Mouse (Mus musculus) lung, postnatal 0 days (tissue): ENCODE measurements at regions not wholly inside any gene's neighbourhood (a gene's known extent, or its start where the extent isn't known, plus 50 kb on each side); places are given as distances from the start of the nearest gene placed in this dataset.

Source experiments
- ATAC-seq: fragments of 200-750 bp; cut with Nextera tagmentation; 2 replicates; pipeline ENCODE4 v1.8.0; 2017; ENCODE audit warnings: moderate library complexity
- DNase-seq: peaks from one replicate; pipeline ENCODE4 v3.0.0-alpha.2; 2016; ENCODE audit warnings: low spot score
- H3K27ac ChIP-seq: fragments of 300-500 bp; sonication (generic); 2 replicates; pipeline ENCODE4 v1.5.1; 2014; ENCODE audit warnings: antibody characterized with exemption, mild to moderate bottlenecking, low read length, mixed read lengths
- H3K27me3 ChIP-seq: fragments of 300-500 bp; sonication (generic); replicated peaks from 2 replicates; pipeline ENCODE4 v1.6.1; 2014; ENCODE audit warnings: low read length, mixed read lengths; ENCODE audit not compliant: insufficient read depth
- H3K36me3 ChIP-seq: fragments of 300-500 bp; sonication (generic); 2 replicates; pipeline ENCODE4 v1.6.1; 2014; ENCODE audit warnings: low read length, mixed read lengths; ENCODE audit not compliant: insufficient read depth
- H3K4me1 ChIP-seq: fragments of 300-500 bp; sonication (generic); 2 replicates; pipeline ENCODE4 v1.6.1; 2014; ENCODE audit warnings: antibody characterized with exemption, low read depth, low read length, mixed read lengths; ENCODE audit not compliant: insufficient read depth
- H3K4me2 ChIP-seq: fragments of 300-500 bp; sonication (generic); replicated peaks from 2 replicates; pipeline ENCODE4 v1.6.1; 2014; ENCODE audit warnings: low read depth, mild to moderate bottlenecking, low read length, moderate library complexity, mixed read lengths
- H3K4me3 ChIP-seq: fragments of 300-500 bp; sonication (generic); 2 replicates; pipeline ENCODE4 v1.5.1; 2014; ENCODE audit warnings: low read depth, low read length
- H3K9ac ChIP-seq: fragments of 300-500 bp; sonication (generic); replicated peaks from 2 replicates; pipeline ENCODE4 v1.6.1; 2014; ENCODE audit warnings: low read depth, mild to moderate bottlenecking
- H3K9me3 ChIP-seq: fragments of 300-500 bp; sonication (generic); 2 replicates; pipeline ENCODE4 v1.6.1; 2016; ENCODE audit warnings: low read length, mixed read lengths
- CTCF ChIP-seq: IDR thresholded peaks from 2 replicates; pipeline ENCODE4 v1.5.1; 2016; ENCODE audit warnings: antibody characterized with exemption, mild to moderate bottlenecking
- EP300 ChIP-seq: IDR thresholded peaks from 2 replicates; pipeline ENCODE4 v1.6.1; 2016; ENCODE audit warnings: antibody characterized with exemption, mild to moderate bottlenecking, control low read depth
- WGBS: fragments of 180-500 bp; shearing (Covaris S2); extraction: QIAGEN DNeasy Blood & Tissue Kit; methylation state at CpG from one replicate; pipeline ENCODE4 v1.1.7; 2014; 5-methylcytosine and 5-hydroxymethylcytosine counted together

DNA sequence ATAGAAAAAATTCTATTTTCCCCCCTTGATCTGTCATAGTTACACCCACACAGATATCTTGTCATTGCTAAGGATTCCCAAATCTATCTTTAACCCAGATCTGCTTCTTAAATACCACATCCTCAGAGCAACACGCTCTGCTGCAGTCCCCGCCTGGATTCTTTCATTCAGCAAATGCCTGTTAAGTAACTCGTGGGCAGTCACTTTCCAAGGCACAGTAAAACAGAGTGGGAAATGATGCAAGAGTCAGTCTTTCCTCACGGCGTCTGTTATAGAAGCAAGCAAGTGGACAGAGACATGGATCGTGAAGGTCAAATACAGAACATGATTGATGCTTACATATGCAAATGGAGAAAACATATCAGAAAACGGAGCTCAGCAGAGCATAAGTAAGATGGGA is 508.5 kb upstream of the Gm26657 start:
- Histone ChIP-seq H3K9ac (no peak overlapping the region), H3K4me3 (no peak overlapping the region), H3K27ac (no peak overlapping the region), H3K4me2 (no peak overlapping the region), H3K4me1 (no peaks in the 10 kb centered on the region), H3K9me3 (no peaks in the 10 kb centered on the region), H3K27me3 (no peaks in the 10 kb centered on the region), H3K36me3 (no peaks in the 10 kb centered on the region)
- TF ChIP-seq CTCF: no peak
- TF ChIP-seq EP300: no peak
- WGBS: 59% methylated on average over 7 of the region's 7 CpGs
- ATAC-seq (no peak; the same call in 1 of the 2 replicates), DNase-seq (peak; percentile 61)

DNA sequence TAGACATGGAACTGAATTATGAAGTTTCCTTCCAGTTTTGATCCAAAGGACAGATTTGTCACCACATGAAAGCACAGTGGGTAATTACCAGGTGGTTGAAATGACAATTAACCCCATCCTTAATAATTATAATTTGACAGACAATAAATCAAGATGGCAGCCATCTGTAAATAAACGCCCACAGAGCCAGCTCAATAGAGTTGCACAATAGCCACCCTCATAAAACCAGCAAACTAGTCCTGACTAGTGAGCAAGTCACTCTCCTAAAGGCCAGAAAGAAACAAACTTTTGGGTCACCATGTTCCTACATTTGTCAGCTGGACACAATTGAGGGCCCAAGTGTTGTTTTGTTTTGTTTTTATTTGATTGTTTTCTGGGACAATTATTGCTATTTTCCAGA is 509.4 kb upstream of the Gm26657 start:
- Histone ChIP-seq H3K4me1 (no peaks in the 10 kb centered on the region), H3K27ac (no peak overlapping the region), H3K4me2 (no peak overlapping the region), H3K9me3 (no peaks in the 10 kb centered on the region), H3K9ac (no peak overlapping the region), H3K4me3 (no peak overlapping the region), H3K27me3 (no peaks in the 10 kb centered on the region), H3K36me3 (no peaks in the 10 kb centered on the region)
- TF ChIP-seq EP300: no peak
- TF ChIP-seq CTCF: no peak
- DNase-seq (no peak), ATAC-seq (no peak)
- 91% methylated on average over 1 of the region's 1 CpGs for WGBS

DNA sequence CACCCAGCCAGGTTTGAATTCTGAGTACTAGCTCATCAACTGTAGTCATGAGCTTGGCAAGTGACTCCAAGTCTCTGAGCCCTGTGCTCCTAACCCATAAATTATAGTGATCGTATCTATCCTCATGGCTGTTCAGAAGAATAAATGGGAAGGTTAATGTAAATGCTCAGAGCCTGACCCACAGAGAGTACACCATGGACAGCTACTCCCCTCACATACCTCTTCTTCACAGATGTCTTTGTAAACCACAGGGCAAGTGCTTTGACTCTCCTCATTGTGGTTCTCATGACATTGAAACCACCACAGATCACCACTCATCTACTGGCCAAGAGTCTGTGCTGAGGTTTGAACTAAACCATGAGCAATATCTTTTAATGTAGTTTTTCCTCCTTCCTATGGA is 513.4 kb upstream of the Gm26657 start:
- H3K4me3 ChIP-seq: no peak overlapping the region
- no peak overlapping the region for H3K9ac ChIP-seq
- WGBS: 79% methylated on average over 1 of the region's 1 CpGs
- no peak for DNase-seq
- ATAC-seq: no peak
- no peak overlapping the region for H3K4me2 ChIP-seq
- no peaks in the 10 kb centered on the region for H3K9me3 ChIP-seq
- TF ChIP-seq EP300: no peak
- no peak for TF ChIP-seq CTCF
- no peaks in the 10 kb centered on the region for H3K27me3 ChIP-seq
- H3K4me1 ChIP-seq: peaks cover 3% of the 10 kb centered on the region; the same call in 1 of the 2 replicates
- H3K36me3 ChIP-seq: no peaks in the 10 kb centered on the region
- no peak overlapping the region for H3K27ac ChIP-seq

DNA sequence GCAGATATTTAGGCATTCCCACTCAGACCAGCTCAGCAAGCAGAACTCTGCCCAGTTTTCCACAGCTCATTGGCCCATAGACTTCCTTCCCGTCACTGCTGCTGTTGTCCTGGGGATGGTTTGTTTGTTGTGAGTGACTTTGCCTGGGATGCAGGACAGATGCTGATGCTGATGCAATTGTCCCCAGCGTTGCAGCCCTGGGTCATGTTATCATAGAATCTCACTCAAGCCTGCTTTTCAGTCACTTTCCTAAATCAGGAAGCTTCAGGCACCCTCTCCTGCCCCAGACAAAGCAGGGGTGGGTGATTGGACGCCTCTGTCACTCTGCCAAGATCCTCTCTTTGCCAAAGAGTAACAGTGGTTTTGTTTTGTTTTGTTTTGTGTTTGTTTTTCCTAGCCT is 515.3 kb upstream of the Gm26657 start:
- Histone ChIP-seq H3K27ac (no peak overlapping the region), H3K9me3 (no peaks in the 10 kb centered on the region), H3K27me3 (no peaks in the 10 kb centered on the region), H3K4me3 (no peak overlapping the region), H3K9ac (no peak overlapping the region), H3K36me3 (no peaks in the 10 kb centered on the region), H3K4me2 (no peak overlapping the region), H3K4me1 (peaks cover 3% of the 10 kb centered on the region; the same call in 1 of the 2 replicates)
- ATAC-seq (peak; percentile 73), DNase-seq (peak; percentile 81)
- WGBS: 27% methylated on average over 3 of the region's 3 CpGs
- TF ChIP-seq EP300 (peak; percentile 65; the same call in 1 of the 2 replicates), CTCF (no peak)

DNA sequence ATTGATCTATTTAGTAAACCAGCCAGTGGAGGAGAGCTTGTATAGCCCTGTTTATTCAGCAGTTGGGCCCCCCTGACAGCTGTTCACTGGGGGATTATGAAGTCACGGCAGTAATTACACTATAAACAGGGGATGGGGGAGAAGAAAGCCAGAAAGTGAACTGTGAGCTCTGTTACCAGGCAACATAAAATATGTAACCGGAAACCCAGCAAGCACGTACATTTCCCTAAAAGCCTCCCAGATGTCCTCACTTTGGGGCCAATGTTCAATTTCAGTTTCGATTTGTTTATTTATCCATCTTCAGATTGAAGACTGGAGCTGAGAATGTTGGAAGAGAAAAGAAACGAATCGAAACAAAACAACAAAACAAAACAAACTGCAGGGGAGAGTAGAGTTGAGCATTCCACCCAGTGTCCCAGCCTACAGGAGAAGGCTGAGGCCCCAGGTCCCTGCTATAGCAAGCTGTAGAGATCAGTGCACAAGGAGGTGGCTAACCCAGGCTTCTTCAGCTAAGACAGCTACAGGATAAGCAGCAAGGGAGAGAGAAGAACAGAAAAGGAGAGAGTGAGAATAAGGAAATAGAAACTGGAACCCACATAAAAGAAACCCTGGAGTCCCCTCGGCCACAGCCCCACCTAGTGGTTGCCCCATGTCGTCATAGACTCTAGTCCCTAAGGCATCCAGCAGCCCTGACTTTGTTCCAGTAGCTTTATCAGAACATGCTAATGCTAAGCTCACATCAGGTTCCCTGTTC is 517.7 kb upstream of the Gm26657 start:
- no peak overlapping the region for H3K9ac ChIP-seq
- H3K4me1 ChIP-seq: peaks cover 3% of the 10 kb centered on the region; the same call in 1 of the 2 replicates
- no peaks in the 10 kb centered on the region for H3K9me3 ChIP-seq
- H3K27ac ChIP-seq: peak overlapping the region; percentile 51
- ATAC-seq (peak; percentile 59), DNase-seq (peak; percentile 76)
- 23% methylated on average over 8 of the region's 8 CpGs for WGBS
- H3K27me3 ChIP-seq: no peaks in the 10 kb centered on the region
- peak overlapping the region; percentile 28 for H3K4me3 ChIP-seq
- peak overlapping the region; percentile 50 for H3K4me2 ChIP-seq
- peak; percentile 80 for TF ChIP-seq CTCF
- 0 out of 2 replicates have a peak, but pooled peaks have one; percentile 36 for TF ChIP-seq EP300
- no peaks in the 10 kb centered on the region for H3K36me3 ChIP-seq

DNA sequence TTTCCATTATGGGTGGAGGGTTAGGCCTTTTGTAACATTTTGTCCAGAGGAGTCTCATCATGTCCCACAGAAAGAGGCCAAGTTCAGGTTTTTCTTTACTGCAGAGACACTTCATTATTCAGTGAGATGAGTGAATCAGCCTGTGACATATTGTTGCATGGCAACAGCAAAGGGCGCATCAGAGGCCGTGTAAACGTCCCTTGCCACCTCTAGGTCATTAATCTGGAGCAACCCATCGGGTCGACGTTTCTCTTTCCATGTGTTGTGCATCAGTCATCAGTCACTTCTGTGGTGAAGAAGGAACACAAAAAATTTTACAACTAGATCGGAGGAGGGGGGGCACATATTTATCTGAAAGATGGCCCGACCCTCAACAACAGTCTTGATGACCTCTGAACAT is 519.3 kb upstream of the Gm26657 start:
- ATAC-seq (peak; percentile 72), DNase-seq (peak; percentile 78)
- Histone ChIP-seq H3K4me1 (peaks cover 3% of the 10 kb centered on the region; the same call in 1 of the 2 replicates), H3K27ac (no peak overlapping the region), H3K9ac (no peak overlapping the region), H3K4me3 (no peak overlapping the region), H3K4me2 (no peak overlapping the region), H3K27me3 (no peaks in the 10 kb centered on the region), H3K9me3 (no peaks in the 10 kb centered on the region), H3K36me3 (no peaks in the 10 kb centered on the region)
- 37% methylated on average over 8 of the region's 8 CpGs for WGBS
- TF ChIP-seq EP300 (peak; percentile 62), CTCF (no peak)
